Mouse (Mus musculus): ENCODE data around the gene Vmn1r138. TPM values are rescaled to one million over a fixed set of nuclear protein-coding genes. Genes with fewer than 3 reads are reported as not detected.
"Not testable (repeated sequence)": the region's sequence is repeated elsewhere in the genome, so short reads cannot be mapped to it uniquely, and the experiment has no call there.

Gene Vmn1r138
- not detected in 2 replicates for polyA plus RNA-seq (2015; fragmentation: Nextera tagmentation; extraction: Ambion mirVana)

DNA sequence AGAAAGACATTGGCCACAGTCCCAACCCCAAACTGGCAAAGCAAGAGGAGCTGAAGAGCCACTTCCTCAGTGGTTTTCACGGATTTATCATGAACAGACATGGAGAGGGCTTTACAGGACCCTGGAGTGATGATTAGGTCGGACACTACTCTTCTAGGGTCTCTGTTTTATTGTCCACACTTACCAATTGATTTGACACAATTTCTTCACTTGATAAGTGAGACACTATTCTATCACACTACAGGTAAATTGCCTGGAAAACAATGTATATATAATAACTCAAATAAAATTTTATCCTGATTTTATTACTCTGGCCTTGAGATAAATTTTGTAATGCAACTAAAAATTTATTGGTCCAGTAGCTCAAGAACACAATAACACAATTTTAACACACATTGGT lies at the start of gene Vmn1r138:
Gene Vmn1r138, minus strand, starts transcription at position 101 of the 400 bp plus-strand sequence.
- not testable (repeated sequence) for H3K4me1 ChIP-seq; H3K27me3 ChIP-seq; H3K36me3 ChIP-seq; H3K4me3 ChIP-seq (replicated peaks); H3K4me2 ChIP-seq (replicated peaks); H3K9me3 ChIP-seq (replicated peaks); ATAC-seq (ENCODE audit: insufficient number of reproducible peaks, low FRiP score, low TSS enrichment, low read depth); H3K9ac ChIP-seq; H3K27ac ChIP-seq (replicated peaks)
- WGBS = no CpG with 5 or more reads among the region's 2 CpGs

DNA sequence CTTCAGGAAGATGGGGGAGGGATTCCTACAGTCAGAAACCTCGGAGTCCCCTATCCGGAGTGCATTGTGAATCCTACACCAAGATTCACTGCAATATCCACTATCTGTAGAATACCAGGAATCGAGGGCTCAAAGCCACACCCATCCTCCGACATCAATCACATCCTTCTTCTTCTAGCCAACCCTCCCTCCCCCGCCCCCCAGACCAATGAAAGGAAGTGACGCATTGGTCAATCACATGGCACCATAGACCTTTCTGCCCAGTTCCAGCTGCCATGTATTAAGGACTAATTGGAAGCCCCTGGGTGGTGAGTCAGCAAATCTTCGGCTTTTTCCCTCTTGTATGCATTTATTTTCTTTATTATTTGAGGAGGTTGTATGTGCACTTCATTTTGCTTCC lies 40.1 kb upstream of the Vmn1r138 start, which contains the start of gene Vmn1r139:
Gene Vmn1r139, plus strand, starts transcription at position 301 of the 400 bp plus-strand sequence.
- ATAC-seq (ENCODE audit: insufficient number of reproducible peaks, low FRiP score, low TSS enrichment, low read depth); H3K9me3 ChIP-seq (replicated peaks); H3K9ac ChIP-seq; H3K27ac ChIP-seq (replicated peaks); H3K4me2 ChIP-seq (replicated peaks); H3K36me3 ChIP-seq; H3K4me1 ChIP-seq; H3K27me3 ChIP-seq; H3K4me3 ChIP-seq (replicated peaks): not testable (repeated sequence)
- no CpG with 5 or more reads among the region's 7 CpGs for WGBS

DNA sequence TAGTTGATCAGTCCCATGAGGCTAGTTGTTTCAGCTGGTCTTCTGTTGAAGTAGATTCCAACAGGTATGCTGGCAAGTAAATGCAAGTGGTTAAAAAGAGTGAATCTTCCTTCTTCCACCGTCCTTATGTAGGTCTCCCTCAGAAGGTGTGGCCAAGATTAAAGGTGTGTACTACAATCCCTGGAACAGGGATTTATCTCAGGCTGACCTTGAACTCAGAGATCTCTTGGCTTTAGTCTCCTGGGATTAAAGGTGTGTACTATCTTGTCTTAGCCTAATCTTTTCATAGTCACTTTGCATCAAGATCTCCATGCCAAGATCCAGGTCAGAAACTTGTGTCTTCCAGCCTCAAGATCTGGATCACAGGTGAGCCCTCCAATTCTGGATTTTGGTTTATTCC lies 27.5 kb upstream of the Vmn1r138 start, which contains the start of gene Gm6176:
Gene Gm6176, minus strand, starts transcription at position 101 of the 400 bp plus-strand sequence.
- H3K4me1 ChIP-seq; ATAC-seq (ENCODE audit: insufficient number of reproducible peaks, low FRiP score, low TSS enrichment, low read depth); H3K9ac ChIP-seq; H3K27me3 ChIP-seq; H3K4me2 ChIP-seq (replicated peaks); H3K36me3 ChIP-seq; H3K27ac ChIP-seq (replicated peaks); H3K9me3 ChIP-seq (replicated peaks); H3K4me3 ChIP-seq (replicated peaks): not testable (repeated sequence)
- no CpG with 5 or more reads among the region's 1 CpGs for WGBS

DNA sequence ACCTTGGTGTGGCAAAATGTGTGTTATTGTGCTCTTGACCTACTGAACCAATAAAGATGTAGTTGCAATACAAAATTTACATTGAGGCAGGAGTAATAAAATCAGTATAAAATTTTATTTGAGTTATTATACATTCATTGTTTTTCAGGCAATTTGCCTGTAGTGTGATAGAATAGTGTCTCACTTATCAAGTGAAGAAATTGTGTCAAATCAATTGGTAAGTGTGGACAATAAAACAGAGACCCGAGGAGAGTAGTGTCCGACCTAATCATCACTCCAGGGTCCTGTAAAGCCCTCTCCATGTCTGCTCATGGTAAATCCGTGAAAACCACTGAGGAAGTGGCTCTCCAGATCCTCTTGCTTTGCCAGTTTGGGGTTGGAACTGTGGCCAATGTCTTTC lies 34.4 kb downstream of the Vmn1r138 start, which contains the start of gene Vmn1r137:
Gene Vmn1r137, plus strand, starts transcription at position 301 of the 400 bp plus-strand sequence.
- H3K4me3 ChIP-seq (replicated peaks) = not testable (repeated sequence)
- no CpG with 5 or more reads among the region's 3 CpGs for WGBS

More for the DNA sequence above, 34.4 kb downstream of the Vmn1r138 start, which contains the start of gene Vmn1r137:
- H3K27me3 ChIP-seq; H3K36me3 ChIP-seq; H3K4me2 ChIP-seq (replicated peaks); ATAC-seq (ENCODE audit: insufficient number of reproducible peaks, low FRiP score, low TSS enrichment, low read depth); H3K27ac ChIP-seq (replicated peaks); H3K4me1 ChIP-seq; H3K9ac ChIP-seq; H3K9me3 ChIP-seq (replicated peaks): not testable (repeated sequence)

Other genes starting within 250 kb of the Vmn1r138 start
- gene Gm4177, start 232.2 kb downstream of the Vmn1r138 start, polyA plus RNA-seq (2015; fragmentation: Nextera tagmentation; extraction: Ambion mirVana) = not detected in 2 replicates
- not detected in 2 replicates for gene Vmn1r135, start 196.5 kb downstream of the Vmn1r138 start, polyA plus RNA-seq (2015; fragmentation: Nextera tagmentation; extraction: Ambion mirVana)
- not detected in 2 replicates for gene Gm5725, start 184.6 kb downstream of the Vmn1r138 start, polyA plus RNA-seq (2015; fragmentation: Nextera tagmentation; extraction: Ambion mirVana)
- not detected in 2 replicates for gene Gm5891, start 107.6 kb downstream of the Vmn1r138 start, polyA plus RNA-seq (2015; fragmentation: Nextera tagmentation; extraction: Ambion mirVana)
- not detected in 2 replicates for gene Vmn1r137, start 34.3 kb downstream of the Vmn1r138 start, polyA plus RNA-seq (2015; fragmentation: Nextera tagmentation; extraction: Ambion mirVana)
- gene Gm6176, start 27.4 kb upstream of the Vmn1r138 start, polyA plus RNA-seq (2015; fragmentation: Nextera tagmentation; extraction: Ambion mirVana) = not detected in 2 replicates
- not detected in 2 replicates for gene Vmn1r139, start 40.2 kb upstream of the Vmn1r138 start, polyA plus RNA-seq (2015; fragmentation: Nextera tagmentation; extraction: Ambion mirVana)
- not detected in 2 replicates for gene Gm16451, start 89.3 kb upstream of the Vmn1r138 start, polyA plus RNA-seq (2015; fragmentation: Nextera tagmentation; extraction: Ambion mirVana)
- gene Gm10666, start 105.8 kb upstream of the Vmn1r138 start, polyA plus RNA-seq (2015; fragmentation: Nextera tagmentation; extraction: Ambion mirVana) = not detected in 2 replicates
- gene Vmn1r142, start 135.1 kb upstream of the Vmn1r138 start, polyA plus RNA-seq (2015; fragmentation: Nextera tagmentation; extraction: Ambion mirVana) = not detected in 2 replicates
- not detected in 2 replicates for gene Vmn1r143, start 160.5 kb upstream of the Vmn1r138 start, polyA plus RNA-seq (2015; fragmentation: Nextera tagmentation; extraction: Ambion mirVana)
- not detected in 2 replicates for gene Gm8653, start 172.4 kb upstream of the Vmn1r138 start, polyA plus RNA-seq (2015; fragmentation: Nextera tagmentation; extraction: Ambion mirVana)
- gene Gm8453, start 200.6 kb upstream of the Vmn1r138 start, polyA plus RNA-seq (2015; fragmentation: Nextera tagmentation; extraction: Ambion mirVana) = not detected in 2 replicates